Mouse (Mus musculus): ENCODE measurements around the gene Rgl1.
"Not testable (repeated sequence)": the region's sequence is repeated elsewhere in the genome, so short reads cannot be mapped to it uniquely, and the experiment has no call there.

Rgl1 gene

DNA sequence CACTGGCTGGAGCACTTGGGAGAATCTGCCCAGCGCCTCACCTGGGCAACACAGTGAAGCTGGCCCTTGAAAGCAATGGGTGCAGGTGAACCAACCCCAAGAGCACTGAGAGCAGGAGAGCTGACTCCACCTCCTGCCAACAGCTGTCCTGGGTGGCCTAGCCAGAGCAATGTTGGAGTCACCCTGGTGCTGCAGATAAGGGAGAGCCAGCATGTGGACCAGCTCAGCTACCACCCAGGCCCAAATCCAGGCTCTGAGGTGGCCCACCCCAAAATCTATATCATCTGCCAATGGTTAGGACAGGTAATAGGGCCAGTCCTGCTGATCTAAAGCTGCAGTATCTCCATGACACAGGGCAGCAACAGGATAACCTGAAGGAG lies 114.7 kb downstream of the Rgl1 start:
- no peak for DNase-seq

DNA sequence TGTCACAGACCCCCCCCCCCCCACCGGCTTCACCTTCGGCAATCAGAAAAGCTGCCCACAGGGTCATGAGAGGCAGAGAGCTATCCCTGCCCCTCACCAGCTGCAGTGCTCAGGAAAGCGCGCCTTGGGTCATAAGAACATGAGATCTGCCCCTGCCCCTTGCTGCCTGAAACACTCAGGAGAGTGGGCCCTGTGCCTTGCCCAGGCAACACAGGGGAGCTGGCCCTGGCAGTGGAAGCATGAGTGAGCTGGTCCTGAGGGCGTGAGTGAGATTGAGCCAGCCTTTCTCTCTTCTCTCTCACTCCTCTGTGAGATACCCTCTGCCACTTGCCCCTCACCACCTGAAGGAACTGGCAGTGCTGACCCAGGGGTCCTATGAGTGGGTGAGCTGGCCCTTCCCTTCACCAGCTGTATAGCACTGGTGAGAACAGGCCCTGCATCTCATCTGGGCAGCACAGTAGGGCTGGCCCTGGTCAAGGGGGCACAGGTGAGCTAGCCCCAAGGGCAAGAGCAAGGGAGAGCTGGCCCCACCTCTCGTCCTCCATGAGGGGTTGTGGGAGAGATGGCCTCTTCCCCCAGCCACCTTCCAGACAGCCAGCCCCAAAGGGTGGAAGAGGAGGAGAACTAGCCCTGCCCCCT lies 115.2 kb downstream of the Rgl1 start:
- no peak for DNase-seq

DNA sequence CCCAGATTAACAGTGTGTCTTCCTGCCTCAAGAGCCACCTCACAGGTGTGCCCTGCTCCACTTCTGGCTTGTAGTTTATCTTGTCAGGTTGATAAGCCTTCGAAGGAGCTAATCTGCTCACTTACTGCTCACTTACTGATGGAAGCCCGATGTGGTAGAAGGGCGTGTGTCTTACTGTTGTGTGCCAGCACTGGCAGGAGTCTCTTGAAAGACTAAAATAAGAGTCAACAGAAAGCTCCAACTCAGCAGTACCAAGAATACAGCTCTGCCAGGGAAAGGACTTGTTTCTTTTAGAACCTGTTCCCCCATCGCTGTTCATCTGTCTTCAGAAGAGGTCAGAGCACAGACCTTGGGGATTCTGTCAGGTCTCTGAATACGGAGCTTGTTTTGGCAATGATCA lies 118.1 kb downstream of the Rgl1 start:
- DNase-seq = no peak

DNA sequence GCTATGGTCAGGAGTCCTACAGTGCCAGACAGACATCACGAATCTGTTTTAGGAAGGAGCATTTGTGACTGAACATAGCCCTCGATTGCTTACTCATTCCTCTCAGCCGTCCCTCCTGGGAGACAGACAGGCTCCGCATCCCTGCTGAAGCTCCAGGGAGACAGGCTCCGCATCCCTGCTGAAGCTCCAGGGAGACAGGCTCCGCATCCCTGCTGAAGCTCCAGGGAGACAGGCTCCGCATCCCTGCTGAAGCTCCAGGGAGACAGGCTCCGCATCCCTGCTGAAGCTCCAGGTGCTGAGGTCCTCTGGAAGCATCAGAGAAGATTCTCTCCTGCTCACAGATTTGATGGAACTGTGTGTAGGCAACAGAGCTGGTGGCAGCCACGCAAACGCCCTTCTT lies 123.9 kb downstream of the Rgl1 start:
- DNase-seq = not testable (repeated sequence)

DNA sequence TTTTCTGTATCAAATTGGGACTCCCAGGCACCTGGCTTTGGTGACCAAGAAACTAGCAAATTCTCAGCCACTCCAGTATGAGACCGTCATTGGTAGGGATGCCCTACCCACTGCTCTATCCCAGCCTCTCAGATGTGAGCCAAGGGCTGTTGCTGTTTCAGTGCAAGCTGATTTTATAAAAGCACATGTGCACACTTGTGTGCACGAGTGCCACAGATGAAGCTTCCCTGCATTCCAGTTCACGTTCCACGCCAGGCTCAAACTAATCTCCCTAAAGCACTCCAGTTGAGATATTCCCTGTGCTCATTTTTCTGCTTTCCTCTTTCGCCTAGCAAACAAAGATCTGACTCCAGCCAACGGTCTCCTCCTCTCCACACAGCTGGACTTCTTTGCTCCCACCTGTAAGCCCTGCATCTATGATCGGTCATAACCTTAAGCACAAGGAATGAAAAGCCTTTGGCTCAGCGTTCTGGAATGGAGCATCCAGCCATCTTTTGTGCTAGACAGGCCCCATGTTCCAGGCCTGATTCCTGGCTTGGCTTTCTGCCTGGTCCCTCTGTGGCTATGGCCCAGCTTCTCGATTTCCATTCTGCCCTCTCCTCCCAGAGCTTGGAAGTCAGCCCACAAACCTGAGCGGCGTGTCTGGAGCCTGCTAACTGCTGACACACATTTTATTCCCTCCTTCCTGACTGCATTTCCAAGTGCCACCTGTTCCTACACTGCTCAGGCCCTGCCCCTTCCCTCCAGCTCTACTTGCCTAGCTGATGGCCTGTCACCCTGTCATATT lies 125.8 kb downstream of the Rgl1 start:
- DNase-seq = peak; percentile 94

DNA sequence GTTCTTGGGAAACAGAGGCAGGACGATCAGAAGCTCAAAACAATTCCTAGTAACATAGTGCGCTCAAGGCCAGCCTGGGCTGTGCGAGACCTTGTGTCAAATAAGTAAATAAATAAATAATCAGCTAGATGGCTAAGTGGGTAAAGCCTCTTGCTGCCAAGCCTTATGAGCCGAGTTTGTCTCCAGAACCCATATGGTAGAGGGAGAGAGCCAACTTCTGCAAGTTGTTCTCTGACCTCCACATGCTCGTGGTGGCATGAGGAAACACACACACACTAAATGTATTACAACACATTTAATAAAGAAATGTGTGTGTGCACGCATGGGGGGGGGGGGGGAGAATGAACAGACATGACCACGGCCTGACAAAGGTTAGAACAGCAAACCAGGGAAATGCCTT lies 126.8 kb downstream of the Rgl1 start:
- no peak for DNase-seq

DNA sequence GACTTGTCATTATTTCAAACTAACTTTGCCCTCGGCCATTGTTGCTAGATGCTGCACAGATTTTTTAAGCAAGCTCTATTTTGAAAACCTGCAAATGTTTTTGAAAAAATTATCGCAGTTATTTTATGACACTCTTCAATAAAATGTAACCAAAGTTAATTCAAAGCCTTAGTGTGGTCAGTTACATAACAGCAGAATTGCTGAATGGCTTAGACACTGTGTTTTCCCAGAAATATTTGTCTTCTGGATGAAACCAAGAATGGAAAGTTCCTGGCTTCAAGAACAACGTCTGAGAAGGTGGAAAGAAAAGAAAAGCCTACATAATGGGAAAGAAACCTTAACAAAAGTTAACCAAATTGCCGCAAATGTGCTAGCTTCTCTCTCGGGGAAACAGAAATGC lies 131.5 kb downstream of the Rgl1 start:
- no peak for DNase-seq

DNA sequence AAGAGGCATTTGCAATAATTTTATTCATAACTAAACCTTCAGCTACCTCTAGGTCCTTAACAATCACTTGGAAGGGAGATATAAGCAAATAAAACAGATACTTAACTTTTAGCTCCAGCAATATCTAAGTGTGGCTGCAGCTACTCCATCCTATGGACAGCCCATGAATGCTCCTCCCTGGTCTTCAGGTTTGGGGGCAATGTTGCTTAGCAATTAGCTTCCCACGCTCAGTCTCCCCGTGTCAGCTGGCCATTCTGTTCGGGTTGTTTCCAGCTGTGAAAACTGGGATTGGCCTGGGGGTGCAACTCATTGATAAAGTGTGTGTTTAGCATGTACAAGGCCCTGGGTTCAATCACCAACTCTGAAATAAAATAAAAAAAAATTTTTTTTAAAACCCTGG lies 136.4 kb downstream of the Rgl1 start:
- DNase-seq = no peak

DNA sequence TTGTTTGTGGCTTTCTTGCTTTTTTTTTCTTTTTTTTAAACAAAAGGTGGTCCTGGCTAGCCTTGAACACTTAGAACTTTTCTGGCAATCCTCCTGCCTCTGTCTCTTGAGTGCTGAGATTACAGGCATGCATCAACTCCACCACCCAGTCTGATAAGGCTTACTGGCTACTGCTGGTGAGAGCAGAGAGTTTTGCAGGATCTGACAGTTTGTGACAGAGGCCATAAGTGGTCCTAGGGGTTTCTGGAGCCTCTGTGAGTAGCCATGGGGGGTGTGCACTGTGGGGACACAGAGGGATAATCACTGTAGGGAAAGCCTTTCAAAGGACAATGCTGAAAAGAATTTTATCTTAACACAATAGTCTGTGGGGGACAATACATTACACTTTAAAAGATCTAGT lies 140.5 kb downstream of the Rgl1 start:
- DNase-seq = no peak

DNA sequence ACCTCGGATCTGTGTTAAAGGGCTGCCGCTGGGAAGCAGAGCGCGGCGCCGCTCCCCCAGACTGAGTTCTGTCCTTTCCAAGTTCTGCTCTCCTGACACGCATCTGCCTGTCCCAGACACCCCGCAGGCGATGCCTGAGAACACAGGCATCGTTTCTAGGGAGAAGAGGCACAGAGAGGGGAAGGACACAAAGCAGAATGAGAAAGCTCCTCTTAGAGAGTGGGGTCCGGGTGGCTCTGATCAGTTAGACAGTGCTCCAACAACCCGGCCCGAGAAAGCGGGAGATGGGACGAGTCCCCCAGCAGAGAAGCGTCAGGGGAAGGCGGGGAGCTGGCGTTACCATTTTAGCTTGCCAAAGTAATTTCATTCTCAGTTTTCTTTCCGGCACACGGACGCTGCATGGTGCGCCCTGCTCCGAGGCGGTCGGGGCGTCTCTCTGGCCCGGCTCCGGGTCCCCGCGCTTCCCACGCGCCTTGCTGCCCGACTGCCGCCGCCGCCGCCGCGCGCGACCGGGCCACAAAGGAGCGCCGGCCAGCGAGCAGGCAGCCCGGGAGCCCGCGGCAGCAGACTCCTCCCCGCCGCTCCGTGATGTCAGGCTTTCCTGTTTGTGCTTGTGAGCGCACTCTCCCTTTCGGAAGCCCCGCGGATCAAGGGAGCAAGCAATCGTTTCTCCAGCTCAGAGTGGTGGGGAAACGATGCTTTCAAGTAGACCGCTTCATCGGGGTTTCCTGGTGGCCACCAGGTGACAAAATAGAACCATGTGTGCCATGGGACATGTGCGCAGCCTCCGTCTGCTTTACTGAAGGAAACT lies 141.3 kb downstream of the Rgl1 start:
- DNase-seq = peak; percentile 88 to 92

DNA sequence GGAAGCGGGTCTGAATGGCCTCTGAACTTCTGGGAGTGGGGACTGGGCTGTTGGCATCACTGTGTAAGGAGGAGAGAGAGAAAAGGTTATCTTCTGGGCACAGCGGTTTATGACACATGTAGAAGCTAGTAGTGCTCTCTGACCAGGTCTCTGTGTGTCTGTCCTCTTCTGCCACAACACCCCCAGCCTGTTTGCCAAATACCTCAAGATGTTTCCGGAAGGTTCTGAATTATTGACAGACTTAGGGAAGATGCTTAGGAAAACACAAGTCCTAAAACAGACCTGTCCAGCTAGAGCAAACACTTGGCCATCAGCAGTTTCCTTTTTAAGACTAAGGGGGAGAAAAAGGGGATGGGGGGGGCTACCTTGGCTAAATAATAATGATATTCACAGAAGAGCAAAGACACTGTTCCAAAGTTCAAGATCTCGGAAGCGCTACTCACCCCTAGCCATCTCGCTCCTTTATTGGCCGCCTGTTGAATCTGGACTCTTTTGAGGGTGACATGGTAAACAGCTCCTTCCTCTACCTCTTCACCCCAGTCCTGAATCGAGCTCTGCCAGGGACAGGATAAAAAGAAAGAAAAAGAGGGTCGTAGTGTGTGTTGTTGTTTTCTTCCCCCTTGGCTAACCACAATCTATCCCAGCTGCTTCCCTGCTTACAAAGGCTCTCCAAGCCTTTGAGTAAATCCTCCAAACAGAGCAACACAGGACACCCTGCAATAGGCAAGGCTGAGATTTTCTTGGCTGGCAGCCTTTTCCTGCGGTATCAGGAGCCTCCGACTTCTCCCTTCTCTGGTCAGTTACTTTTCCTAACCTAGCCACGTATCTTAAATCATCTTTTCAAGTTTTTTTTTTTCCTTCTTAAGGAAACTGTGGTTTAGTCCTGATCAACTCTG lies 142.5 kb downstream of the Rgl1 start:
- peak; percentile 59 to 69 for DNase-seq

DNA sequence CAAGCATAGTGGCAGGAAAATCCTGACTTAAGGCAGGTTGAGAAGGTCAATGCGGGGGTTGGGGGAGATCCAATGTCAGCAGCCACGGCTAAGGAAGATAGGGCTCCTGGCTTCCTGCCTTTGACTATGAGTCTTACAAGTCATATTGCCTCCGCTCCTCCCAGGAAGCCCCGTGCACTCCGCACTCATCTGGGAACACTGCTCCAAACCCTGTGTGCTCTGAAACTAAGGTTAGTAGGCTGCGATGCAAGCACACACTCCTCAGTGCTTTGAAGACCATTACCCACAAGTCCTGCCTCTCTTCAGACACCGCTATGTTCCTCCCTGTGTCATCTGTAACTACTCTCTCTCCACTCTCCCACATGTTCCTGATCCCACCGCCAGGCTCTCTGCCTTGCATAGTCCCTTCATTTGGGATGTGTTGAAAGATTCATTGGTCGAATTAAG lies 143.4 kb downstream of the Rgl1 start:
- DNase-seq = peak; percentile 76

DNA sequence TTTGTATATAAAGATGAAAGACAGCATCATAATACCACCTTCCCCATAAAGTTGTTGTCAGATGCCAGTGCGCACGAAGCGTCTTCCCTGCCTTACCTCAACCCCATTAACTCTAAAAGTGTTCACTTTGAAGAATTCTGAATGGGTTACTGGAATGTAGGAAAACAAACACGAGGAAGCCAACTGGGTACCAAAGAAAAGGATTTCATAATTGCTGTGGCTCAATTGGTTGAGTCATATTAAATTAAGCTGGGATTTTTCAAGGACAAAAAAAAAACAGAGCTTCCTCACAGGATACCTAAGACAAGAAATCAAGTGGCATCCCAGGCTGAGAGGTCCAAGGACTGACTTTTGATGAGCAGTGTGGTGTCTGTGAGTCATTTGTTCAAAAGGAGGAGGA lies 144.5 kb downstream of the Rgl1 start:
- DNase-seq = no peak

DNA sequence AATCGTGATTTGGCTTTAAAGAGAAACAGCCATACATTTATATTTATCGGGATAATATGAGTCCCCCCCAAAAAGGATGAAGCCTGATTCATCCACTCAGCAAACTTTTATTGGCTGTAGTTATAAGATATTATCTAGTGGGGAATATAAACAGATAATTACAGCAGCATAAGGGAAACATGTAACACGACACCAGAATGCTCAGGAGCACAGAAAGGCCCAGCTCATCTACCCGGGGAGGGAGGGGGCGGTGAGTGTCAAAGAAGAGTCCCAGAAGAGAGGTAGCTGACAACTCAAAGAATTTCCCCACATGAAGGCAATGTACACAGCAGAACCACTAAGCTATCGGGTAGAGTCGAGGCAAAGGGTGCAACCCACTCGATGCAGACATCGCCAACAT lies 146.8 kb downstream of the Rgl1 start:
- no peak for DNase-seq

DNA sequence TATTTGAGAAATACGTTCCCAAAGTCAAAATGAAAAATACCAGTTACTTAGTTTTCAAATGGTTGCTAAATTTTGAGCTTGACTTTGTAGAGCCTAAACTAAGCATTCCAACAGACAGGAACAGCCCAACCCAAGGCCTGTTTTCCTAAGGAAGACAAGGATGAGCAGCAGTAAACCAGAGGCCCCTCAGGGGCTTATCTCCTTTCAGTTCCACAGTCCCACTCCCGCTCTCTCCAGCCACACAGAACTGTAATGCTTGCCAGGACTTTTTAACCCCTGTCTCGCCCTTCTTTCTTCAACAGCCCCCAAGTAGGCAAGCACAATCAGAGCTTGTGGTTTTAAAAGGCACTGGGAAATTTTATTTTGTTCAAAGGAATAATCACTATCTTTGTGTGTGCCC lies 147.3 kb downstream of the Rgl1 start:
- no peak for DNase-seq

DNA sequence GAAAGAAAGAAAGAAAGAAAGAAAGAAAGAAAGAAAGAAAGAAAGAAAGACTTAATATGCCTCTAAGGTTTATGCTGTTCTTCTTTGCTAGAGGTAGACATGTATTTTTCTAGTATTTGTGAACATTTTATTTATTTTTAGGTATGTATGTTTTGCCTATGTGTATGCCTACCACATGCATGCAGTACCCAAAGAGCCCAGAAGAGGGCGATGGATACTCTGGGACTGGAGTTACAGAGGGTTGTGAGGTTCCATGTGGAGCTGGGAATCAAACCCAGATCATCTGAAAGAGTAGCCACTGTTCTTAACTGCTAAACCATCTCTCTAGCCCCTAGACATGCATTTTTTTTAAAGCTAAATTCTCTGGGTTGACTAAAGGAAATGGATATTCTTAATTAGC lies 147.8 kb downstream of the Rgl1 start:
- no peak for DNase-seq

DNA sequence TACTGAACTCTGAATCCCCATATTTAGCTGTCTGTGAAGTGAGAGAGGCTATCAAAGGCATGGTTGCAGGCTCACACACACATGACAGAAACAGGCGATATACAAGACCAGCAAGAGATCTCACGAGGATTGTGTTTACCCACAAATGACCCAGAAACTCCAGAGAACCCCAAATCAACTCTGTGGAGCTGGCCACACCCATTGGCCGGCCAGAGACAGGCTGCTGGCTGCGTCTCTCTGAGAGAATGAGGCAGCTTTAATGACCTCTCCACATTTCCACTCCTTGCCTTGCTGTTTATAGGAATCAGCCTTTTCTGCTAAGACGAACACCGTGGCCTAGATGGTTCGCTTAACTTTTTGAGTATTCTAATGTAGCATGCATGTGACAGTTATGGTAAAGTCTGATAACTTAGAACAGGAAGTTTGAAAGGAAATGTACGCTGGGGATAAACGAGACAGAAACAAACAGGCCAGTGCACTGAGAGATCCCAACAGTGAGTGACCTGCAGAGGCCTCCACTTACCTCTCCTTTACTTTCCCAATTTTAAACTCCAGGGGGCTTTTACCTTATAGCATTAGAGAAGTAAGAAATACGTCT lies 148.3 kb downstream of the Rgl1 start:
- no peak for DNase-seq

DNA sequence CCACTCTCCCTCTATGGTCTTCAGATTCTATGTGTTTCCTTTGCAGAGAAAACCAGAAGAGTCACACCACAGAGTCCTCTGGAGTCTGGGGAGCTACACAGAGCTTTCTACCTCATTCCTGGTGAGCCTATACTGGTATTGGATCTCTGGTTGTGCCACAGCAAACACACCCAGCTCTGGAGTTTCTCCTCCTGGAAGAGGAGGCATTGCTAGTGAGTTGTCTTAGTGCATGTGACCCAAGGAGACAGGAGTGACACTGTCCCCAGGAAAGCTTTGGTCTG lies 149.4 kb downstream of the Rgl1 start:
- no peak for DNase-seq

DNA sequence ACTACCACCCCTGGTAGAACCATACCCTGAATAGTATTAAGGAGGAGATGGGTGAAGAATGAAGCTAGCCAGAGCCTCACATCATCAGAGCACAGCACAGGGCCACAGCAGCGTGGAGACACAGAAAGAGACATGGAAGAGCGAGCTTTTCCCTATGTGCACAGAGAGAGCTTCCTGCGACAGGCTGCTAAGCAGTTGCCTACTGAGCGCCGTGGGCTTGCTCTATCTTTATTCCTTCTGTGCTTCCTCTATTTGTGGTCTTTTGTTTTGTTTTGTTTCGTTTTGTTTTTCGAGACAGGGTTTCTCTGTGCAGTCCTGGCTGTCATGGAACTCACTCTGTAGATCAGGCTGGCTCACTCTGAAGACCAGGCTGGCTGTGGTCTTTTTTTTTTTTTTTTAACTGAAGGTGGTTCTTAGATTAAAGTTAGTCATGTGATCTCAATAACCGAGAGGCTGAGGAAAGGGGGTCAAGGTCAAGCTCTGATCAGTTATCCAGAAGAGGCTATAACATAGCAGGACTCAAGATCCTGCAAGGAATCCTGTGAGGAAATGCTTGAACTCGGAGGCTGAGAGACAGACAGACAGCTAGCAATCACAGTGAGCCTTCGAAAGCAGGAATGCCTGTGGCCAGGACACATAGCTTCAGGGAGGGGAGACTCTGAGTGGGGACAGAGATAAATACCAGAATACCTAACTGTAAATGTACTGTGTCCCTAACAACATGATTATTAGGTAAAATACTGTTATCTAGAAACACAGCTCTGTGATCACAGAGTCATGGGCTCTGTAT lies 150.0 kb downstream of the Rgl1 start:
- no peak for DNase-seq

DNA sequence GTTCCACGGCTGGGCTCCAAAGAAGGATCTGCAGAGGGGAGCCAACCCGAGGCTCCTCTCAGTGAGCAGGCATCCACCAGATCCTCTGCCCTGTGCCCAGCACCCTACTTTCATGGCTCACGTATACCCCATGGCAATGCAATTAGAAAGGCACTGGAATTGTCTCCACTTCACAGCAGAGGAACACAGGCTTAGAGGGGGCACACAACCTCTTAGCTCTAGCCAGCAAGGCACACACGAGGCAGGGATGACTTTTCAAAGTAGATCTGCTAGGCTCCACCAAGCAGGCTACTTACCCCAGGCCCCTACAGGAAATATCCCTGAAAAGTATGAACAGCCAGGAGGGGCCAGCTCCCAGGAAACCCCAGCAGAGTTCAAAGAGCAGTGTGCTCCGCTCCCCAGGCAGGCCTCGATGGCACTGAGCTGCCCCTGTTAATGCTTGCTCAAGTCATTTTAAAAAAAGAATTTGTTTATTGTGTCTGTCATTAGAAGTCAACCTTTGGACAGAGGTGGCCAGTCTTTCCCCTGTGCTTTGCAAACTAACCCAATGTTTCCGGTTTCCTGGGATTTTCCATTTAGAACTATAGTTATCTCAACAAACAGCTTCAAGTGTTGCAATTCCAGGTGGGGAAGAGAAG lies 151.3 kb downstream of the Rgl1 start:
- DNase-seq = peak; percentile 70 to 72

DNA sequence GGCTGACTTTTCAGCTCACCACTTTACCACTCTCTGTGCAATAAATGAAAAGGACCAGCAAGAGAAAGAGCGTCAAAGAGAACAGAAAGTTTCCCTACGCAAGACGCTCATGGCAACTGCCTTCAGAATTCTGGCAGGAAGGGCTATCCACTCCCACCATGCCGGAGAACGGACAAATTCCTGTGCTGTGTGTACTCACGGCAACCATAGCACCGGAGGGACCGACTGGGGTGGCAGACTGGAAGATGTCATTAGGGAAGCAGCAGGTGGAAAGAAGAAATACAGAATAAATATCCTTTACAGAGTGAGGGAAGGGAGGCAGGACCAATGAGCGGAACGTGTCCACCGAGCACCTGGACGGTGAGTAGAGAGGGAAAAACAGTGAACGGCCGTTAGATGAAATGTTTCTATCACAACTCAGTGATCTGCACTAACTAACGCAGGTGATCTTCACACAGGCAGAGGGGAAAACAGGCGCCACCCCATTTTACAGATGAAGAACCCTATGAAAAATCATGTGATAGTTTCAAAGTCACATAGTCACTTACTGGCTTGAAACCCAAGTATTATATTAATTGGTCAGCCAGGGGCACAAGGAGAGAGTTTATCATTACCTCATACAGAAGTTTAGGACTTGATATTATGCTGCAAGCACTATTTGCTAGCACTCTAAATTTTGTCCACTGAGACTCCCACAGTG lies 152.8 kb downstream of the Rgl1 start:
- DNase-seq = peak; percentile 59 to 69
